Mouse (Mus musculus) bone marrow, adult 2 months (tissue): ENCODE data around the gene Cpe.

Experiments used
- CTCF ChIP-seq: fragments of 200-500 bp; IDR thresholded peaks from 2 replicates; pipeline ENCODE4 v1.5.1; 2011; ENCODE audit warnings: low read length, control low read depth; ENCODE audit not compliant: control insufficient read depth, insufficient read depth
- POLR2A ChIP-seq: fragments of 200-500 bp; IDR thresholded peaks from 2 replicates; pipeline ENCODE4 v1.6.1; 2011; ENCODE audit warnings: low read depth, mild to moderate bottlenecking, control low read depth, low read length, borderline replicate concordance; ENCODE audit not compliant: control insufficient read depth

GRCm38 (mm10) chr8:64676381-64676780 lies 16.5 kb downstream of the Cpe start:
- TF ChIP-seq POLR2A (no peak), CTCF (no peak)
